Mouse (Mus musculus) stomach, postnatal 0 days (tissue): ENCODE results near the gene Gm21970. TPM values are rescaled to one million over a fixed set of nuclear protein-coding genes. Genes with fewer than 3 reads are reported as not detected.

Experiments used
- ATAC-seq: fragments of 200-750 bp; cut with Nextera tagmentation; 2 replicates; pipeline ENCODE4 v1.8.0; 2017; ENCODE audit not compliant: low FRiP score, low TSS enrichment
- DNase-seq: peaks from one replicate; pipeline ENCODE4 v3.0.0-alpha.2; 2016; ENCODE audit warnings: low spot score
- H3K27ac ChIP-seq: fragments of 300-500 bp; sonication (generic); replicated peaks from 2 replicates; pipeline ENCODE4 v1.5.1; 2014; ENCODE audit warnings: mild to moderate bottlenecking, control low read depth
- H3K27me3 ChIP-seq: fragments of 300-500 bp; sonication (generic); 2 replicates; pipeline ENCODE4 v1.6.1; 2014; ENCODE audit warnings: low read length; ENCODE audit not compliant: control insufficient read depth, insufficient read depth
- H3K36me3 ChIP-seq: fragments of 300-500 bp; sonication (generic); 2 replicates; pipeline ENCODE4 v1.6.1; 2014; ENCODE audit warnings: low read length, mixed read lengths; ENCODE audit not compliant: control insufficient read depth, insufficient read depth
- H3K4me1 ChIP-seq: fragments of 300-500 bp; sonication (generic); replicated peaks from 2 replicates; pipeline ENCODE4 v1.6.1; 2014; ENCODE audit warnings: antibody characterized with exemption; ENCODE audit not compliant: control insufficient read depth, insufficient read depth
- H3K4me2 ChIP-seq: fragments of 300-500 bp; sonication (generic); replicated peaks from 2 replicates; pipeline ENCODE4 v1.6.1; 2014; ENCODE audit warnings: low read depth, mild to moderate bottlenecking, control low read depth, moderate library complexity
- H3K4me3 ChIP-seq: fragments of 300-500 bp; sonication (generic); 2 replicates; pipeline ENCODE4 v1.5.1; 2014; ENCODE audit warnings: low read depth, low read length, control low read depth
- H3K9ac ChIP-seq: fragments of 300-500 bp; sonication (generic); 2 replicates; pipeline ENCODE4 v1.6.1; 2014; ENCODE audit warnings: mild to moderate bottlenecking, low read length, control low read depth, mixed read lengths
- H3K9me3 ChIP-seq: fragments of 300-500 bp; sonication (generic); 2 replicates; pipeline ENCODE4 v1.6.1; 2016; ENCODE audit warnings: low read length; ENCODE audit not compliant: control insufficient read depth
- CTCF ChIP-seq: IDR thresholded peaks from 2 replicates; pipeline ENCODE4 v1.5.1; 2016; ENCODE audit warnings: antibody characterized with exemption, low read depth, mild to moderate bottlenecking, moderate library complexity
- EP300 ChIP-seq: optimal IDR thresholded peaks from 2 replicates; pipeline ENCODE3; 2016; ENCODE audit warnings: antibody characterized with exemption
- WGBS: fragments of 180-500 bp; shearing (Covaris S2); extraction: QIAGEN DNeasy Blood & Tissue Kit; methylation state at CpG from one replicate; pipeline ENCODE4 v1.1.7; 2014; 5-methylcytosine and 5-hydroxymethylcytosine counted together
- polyA plus RNA-seq: library from polyadenylated mRNA; unstranded; fragments of >200 nt; fragmentation: Nextera tagmentation; extraction: Ambion mirVana; gene quantifications from 2 replicates; pipeline ENCODE4 v1.2.1, GENCODE M21; 2015

Gm21970 gene
- polyA plus RNA-seq, 1 experiment from 2014 or later = not detected

GRCm38 (mm10) chr16:91401569-91402165 is 10.1 kb downstream of the Gm21970 start:
- TF ChIP-seq EP300 (no peak), CTCF (no peak)
- WGBS = 60% methylated on average over 6 of the region's 6 CpGs
- Histone ChIP-seq H3K4me3 (no peak overlapping the region), H3K9ac (no peak overlapping the region), H3K27ac (peak overlapping the region; percentile 36; the same call in 1 of the 2 replicates), H3K27me3 (no peaks in the 10 kb centered on the region), H3K4me1 (no peaks in the 10 kb centered on the region), H3K9me3 (no peaks in the 10 kb centered on the region), H3K36me3 (no peaks in the 10 kb centered on the region), H3K4me2 (no peak overlapping the region)
- DNase-seq (no peak), ATAC-seq (no peak)

GRCm38 (mm10) chr16:91403784-91404183 is 12.3 kb downstream of the Gm21970 start:
- no peak overlapping the region for H3K4me3 ChIP-seq
- H3K27me3 ChIP-seq = no peaks in the 10 kb centered on the region
- no peak overlapping the region for H3K9ac ChIP-seq
- H3K4me1 ChIP-seq = no peaks in the 10 kb centered on the region
- no peaks in the 10 kb centered on the region for H3K36me3 ChIP-seq
- no peak for DNase-seq
- no peaks in the 10 kb centered on the region for H3K9me3 ChIP-seq
- no peak for ATAC-seq
- no peak overlapping the region for H3K27ac ChIP-seq
- TF ChIP-seq CTCF (no peak), EP300 (no peak)
- 80% methylated on average over 9 of the region's 9 CpGs for WGBS
- no peak overlapping the region for H3K4me2 ChIP-seq

DNA sequence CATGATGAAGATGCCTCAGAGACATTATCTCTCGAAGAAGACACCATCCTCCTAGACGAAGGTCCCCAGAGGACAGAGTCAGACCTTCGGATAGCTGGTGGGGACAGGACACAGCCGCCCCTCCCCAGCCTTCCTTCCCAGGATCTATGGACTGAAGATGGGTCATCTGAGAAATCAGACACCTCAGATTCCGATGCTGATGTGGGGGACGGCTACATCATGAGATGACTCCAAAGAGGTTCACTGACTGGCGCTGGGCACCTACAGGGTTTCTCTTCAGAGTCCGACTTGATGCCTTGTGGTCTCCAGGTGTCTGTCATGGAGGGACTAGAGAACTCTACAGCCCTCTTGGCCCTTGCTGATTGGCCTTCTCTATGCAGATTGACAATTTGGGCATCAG is 12.7 kb downstream of the Gm21970 start:
- Histone ChIP-seq H3K27me3 (no peaks in the 10 kb centered on the region), H3K4me1 (no peaks in the 10 kb centered on the region), H3K9ac (no peak overlapping the region), H3K36me3 (no peaks in the 10 kb centered on the region), H3K9me3 (no peaks in the 10 kb centered on the region), H3K27ac (no peak overlapping the region), H3K4me2 (no peak overlapping the region), H3K4me3 (no peak overlapping the region)
- WGBS = 91% methylated on average over 8 of the region's 8 CpGs
- TF ChIP-seq CTCF = no peak
- no peak for TF ChIP-seq EP300
- ATAC-seq = no peak
- DNase-seq = no peak

GRCm38 (mm10) chr16:91404828-91405577 is 13.5 kb downstream of the Gm21970 start:
- no peak overlapping the region for H3K27ac ChIP-seq

GRCm38 (mm10) chr16:91405640-91406584 is 14.4 kb downstream of the Gm21970 start, which contains the start of gene Il10rb:
TSS of gene Il10rb (plus strand) at chr16:91406164.
- Histone ChIP-seq H3K4me1 (no peaks in the 10 kb centered on the region), H3K4me3 (peak within 1 kb of the TSS; percentile 87), H3K27me3 (no peaks in the 10 kb centered on the region), H3K9ac (peak within 1 kb of the TSS; percentile 89), H3K36me3 (no peaks in the 10 kb centered on the region), H3K27ac (peak within 1 kb of the TSS; percentile 96), H3K4me2 (peak within 1 kb of the TSS; percentile 93), H3K9me3 (no peaks in the 10 kb centered on the region)
- WGBS = 3% methylated on average over 36 of the region's 51 CpGs
- ATAC-seq = peak; percentile 84
- no peak for TF ChIP-seq CTCF
- no peak for TF ChIP-seq EP300
- peak; percentile 80 for DNase-seq

More at GRCm38 (mm10) chr16:91404828-91405577, 13.5 kb downstream of the Gm21970 start:
- no peak for DNase-seq
- Histone ChIP-seq H3K36me3 (no peaks in the 10 kb centered on the region), H3K9me3 (no peaks in the 10 kb centered on the region), H3K9ac (no peak overlapping the region), H3K4me2 (no peak overlapping the region), H3K4me1 (no peaks in the 10 kb centered on the region), H3K4me3 (no peak overlapping the region), H3K27me3 (no peaks in the 10 kb centered on the region)
- no peak for TF ChIP-seq EP300
- WGBS = 78% methylated on average over 10 of the region's 10 CpGs
- no peak for ATAC-seq
